Mouse (Mus musculus): ENCODE data around the gene Ets1.

Ets1 gene

DNA sequence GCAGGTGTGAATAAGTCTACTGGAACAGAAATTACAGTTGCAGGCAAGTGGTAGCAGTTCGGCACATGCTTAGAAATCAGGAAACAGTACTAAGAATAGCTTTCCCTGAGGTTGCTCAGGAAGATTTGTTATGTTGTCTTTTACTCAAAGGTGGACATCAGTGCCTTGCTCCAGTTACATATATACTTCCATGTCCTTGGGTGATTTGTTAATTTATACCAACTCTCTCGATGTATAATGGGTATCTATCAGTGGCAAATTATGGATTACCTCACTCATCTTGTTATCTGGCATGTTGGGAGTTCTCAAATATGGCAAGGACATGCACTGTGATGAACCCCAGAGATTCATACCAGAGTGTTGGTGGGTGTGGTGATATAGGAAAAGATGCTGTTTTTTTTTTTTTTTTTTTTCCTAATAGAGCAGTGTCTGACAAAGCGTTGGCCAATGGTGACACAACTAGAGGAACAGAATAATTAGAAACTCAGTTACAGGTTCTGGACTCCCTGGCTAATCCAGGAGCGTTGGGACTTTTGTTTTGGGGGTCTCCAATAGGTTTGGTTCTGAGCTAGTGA, 59.0 kb downstream of the Ets1 start:
- DNase-seq (ENCODE audit: low read depth, low spot score): no peak

GRCm38 (mm10) chr9:32695492-32696190, 59.6 kb downstream of the Ets1 start:
- DNase-seq (ENCODE audit: low read depth, low spot score): peak; percentile 60

GRCm38 (mm10) chr9:32696259-32696658, 60.2 kb downstream of the Ets1 start:
- no peak for DNase-seq (ENCODE audit: low read depth, low spot score)

- DNase-seq (ENCODE audit: low read depth, low spot score): no peak
Measured at GRCm38 (mm10) chr9:32696717-32697116, 60.7 kb downstream of the Ets1 start.

GRCm38 (mm10) chr9:32697291-32698110, 61.5 kb downstream of the Ets1 start:
- no peak for DNase-seq (ENCODE audit: low read depth, low spot score)

DNA sequence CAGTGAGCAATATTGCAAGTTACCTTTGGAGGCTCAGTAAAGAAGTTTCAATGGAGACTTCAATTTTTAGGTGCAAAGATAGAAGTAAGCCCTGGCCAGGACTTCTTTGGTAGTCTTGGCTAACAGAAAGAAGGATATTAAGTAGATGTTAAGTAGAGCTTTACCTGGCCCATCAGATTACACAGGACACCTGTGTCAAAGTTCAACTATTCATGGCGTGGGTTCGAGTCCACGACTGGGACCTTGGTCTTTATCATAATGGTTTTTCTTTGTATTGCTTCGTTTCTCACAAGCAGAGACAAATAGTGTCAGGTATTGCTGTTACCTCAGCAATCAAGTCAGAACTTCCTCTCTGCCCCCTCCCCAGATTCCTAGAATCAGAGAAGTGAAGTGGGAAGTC, 62.7 kb downstream of the Ets1 start:
- no peak for DNase-seq (ENCODE audit: low read depth, low spot score)

DNA sequence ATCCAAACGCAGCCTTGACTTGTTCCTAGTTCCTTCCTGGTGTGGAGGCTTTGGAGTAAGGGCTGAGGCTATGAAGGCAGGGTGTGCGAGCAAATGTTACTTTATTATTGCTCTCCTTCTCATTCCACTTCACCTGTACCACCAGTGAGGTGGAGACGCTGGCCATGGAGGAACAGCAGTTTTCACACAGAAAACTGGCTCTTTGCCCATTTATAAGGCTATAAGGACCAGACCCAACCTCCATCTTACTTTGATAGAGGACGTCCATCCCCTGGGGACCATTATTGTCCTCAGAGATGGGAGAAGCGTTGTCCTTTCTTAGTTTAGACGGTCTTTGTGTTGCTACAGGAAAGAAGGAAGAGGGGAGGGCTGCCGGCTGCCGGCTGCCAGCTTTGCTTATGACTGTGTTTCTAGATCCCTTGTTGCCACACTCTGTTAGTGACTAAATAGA, 63.4 kb downstream of the Ets1 start:
- DNase-seq (ENCODE audit: low read depth, low spot score): no peak

- DNase-seq (ENCODE audit: low read depth, low spot score): no peak
Measured at GRCm38 (mm10) chr9:32700091-32700905, 64.3 kb downstream of the Ets1 start.

GRCm38 (mm10) chr9:32701126-32701997, 65.3 kb downstream of the Ets1 start:
- no peak for DNase-seq (ENCODE audit: low read depth, low spot score)

DNA sequence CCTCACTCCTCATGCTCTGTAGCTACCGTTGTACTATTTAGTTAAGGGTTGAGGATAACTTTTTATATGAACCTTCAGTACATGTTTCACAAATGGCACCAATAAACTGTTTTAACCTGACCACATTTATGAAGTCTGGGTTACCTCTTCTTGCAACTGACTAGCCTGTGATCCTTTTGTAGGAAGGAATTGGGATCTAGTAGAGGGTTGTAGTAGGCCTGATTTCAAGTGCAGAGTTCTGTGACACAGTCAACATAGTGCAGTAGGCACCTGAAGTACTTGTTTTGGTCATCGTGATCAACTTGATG, 65.9 kb downstream of the Ets1 start:
- DNase-seq (ENCODE audit: low read depth, low spot score): no peak

DNA sequence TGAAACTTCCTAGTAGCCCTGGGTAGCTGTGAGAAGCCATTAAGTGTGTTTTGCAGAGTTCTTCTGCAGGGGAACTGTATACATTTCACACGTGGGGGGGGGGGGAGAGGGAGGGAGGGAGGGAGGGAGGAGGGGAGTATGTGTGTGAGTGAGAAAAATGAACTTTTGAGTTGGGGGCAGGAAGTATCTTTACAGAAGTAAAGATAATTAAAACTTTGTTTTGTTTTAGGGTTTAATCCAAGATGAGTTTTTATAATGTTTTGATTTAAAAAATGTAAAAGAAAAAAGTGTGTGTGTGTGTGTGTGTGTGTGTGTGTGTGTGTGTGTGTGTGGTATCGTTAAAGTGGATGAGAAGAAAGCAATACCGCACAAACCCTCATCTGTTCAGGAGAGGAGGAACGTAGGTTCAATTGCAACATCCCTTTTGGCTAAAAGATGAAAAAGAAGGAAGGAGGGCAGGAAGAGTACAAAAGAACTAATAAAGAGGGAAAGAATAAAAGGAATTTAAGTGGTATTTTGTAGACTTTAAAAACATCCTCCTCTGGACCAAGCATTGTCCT, 66.9 kb downstream of the Ets1 start:
- no peak for DNase-seq (ENCODE audit: low read depth, low spot score)

DNA sequence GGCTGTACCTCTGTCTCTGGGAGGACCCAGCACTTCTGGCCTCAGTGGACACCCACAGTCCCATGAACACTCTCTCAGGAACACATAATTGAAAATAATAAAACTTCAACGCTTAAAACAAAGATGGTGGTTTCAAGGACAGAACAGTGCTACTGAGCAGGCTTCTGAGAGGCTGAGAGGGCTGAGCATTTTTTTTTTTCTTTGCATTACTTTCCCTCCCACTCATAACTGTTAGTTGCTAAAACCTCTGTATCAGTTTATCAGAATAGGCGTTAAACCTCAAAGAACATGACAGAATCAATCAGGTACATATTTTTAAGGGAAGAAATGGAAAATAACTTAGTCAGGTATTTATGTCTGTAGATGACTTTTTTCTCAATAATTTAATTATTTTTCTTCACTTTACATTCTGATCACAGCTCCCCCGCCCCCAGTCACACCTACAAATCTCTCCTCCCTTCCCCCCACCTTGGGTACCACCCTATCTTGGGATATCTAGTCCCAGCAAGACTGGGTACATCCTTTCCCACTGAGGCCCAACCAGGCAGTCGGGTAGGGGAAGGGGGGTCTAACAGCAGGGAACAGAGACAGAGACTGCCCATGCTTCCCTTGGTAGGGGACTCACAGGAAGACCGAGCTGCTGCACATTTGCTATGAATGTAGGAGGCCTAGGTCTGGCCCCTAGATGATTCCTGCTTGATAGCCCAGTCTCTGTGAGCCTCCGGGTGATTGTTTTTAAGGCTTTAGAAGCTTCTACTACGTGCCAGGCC, 68.1 kb downstream of the Ets1 start:
- DNase-seq (ENCODE audit: low read depth, low spot score): no peak

DNA sequence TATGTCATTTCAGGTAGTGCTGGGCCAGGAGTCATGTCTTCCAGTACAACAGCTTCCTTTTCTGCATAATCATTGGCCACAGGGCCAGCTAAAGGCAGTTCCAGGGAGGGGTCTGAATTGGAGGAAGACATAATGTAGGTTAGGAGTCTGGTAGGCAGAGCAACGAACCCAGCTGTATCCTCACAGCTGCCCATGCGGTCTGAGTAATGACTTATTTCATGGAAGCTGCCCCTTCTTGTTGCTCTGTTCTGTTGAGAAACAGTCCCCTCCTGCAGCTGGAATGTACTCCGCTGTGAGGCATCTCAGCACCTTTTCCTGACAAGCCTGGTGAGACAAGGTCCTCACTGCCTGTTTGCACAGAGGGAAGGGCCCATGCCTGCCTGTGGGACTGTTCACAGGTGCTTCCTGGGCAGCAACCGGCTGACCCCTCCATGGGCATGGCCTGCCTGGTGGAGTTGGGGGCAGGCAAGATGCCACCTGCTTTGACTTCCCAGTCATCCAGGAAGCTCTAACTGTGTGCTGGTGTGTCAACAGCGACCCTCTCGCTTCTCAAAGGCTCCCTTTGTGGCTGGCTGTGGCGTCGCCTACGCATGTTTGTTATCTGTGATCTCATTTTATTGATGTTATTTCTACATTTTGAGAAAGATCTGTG, 69.9 kb downstream of the Ets1 start:
- DNase-seq (ENCODE audit: low read depth, low spot score): no peak

DNA sequence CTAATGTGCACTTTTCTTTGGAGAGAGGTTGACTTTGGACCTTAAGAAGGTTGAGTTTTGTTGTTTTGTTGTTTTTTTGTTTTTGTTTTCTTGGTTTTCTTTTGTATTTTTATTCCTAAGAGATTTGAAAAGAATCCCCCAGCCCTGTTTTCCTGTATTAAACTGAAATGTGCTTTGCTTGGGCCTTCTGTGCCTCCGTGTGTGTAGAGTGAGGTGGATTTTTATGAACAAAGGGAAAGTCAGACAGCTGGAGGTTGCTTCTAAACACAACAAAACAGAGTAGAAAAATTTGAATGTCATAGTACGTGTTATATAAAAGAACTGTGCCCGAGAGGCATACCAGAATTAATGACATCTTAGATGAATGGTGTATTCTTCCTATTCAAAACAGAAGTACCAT, 71.4 kb downstream of the Ets1 start:
- no peak for DNase-seq (ENCODE audit: low read depth, low spot score)

DNA sequence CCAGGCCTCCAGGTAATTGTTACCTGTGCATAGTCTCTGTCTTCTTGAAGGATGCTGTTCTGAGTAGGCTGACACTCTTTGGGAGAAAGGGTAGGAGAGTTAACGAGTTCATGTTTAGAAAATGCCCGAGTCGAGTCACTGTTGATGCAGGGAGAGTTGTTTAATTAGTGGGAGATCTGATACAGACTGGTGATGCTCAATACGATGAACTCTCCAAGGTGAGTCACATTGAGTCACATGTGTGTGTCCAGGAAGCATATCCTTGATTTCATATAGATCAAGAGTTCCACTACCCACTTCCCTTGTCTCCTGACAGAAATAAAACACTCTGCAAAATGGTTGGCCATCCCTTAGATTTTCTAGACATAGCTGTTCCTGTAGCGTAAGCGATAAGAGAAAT, 72.5 kb downstream of the Ets1 start:
- DNase-seq (ENCODE audit: low read depth, low spot score): no peak

DNA sequence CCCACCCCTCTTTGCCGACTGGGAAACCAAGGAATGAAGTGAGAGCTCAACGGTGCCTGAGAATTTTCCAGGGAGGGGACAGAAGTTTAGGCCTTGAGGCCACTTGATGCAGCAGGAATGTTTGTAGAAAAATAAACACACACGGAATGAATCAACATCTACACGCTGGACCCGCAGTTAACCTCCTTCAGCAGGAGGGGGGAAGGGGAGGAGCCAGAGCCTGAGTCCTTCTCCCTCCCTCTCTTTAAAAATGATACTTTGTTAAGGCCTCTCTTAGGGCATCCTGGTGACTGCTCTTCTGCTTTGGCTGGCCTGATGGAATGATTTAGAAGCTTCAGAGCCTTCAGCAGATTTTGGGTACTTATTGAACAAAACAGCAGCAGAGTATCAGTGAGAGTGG, 73.3 kb downstream of the Ets1 start:
- DNase-seq (ENCODE audit: low read depth, low spot score): no peak

- DNase-seq (ENCODE audit: low read depth, low spot score): no peak
Measured at GRCm38 (mm10) chr9:32709764-32710734, 74.0 kb downstream of the Ets1 start.

GRCm38 (mm10) chr9:32710987-32711652, 75.1 kb downstream of the Ets1 start:
- DNase-seq (ENCODE audit: low read depth, low spot score): no peak

Data from WW6 (cell line).